Mouse (Mus musculus) lung, postnatal 0 days (tissue): ENCODE measurements at regions not wholly inside any gene's neighbourhood (a gene's known extent, or its start where the extent isn't known, plus 50 kb on each side); places are given as distances from the start of the nearest gene placed in this dataset.

Source experiments
- CTCF ChIP-seq: IDR thresholded peaks from 2 replicates; pipeline ENCODE4 v1.5.1; 2016; ENCODE audit warnings: antibody characterized with exemption, mild to moderate bottlenecking
- EP300 ChIP-seq: IDR thresholded peaks from 2 replicates; pipeline ENCODE4 v1.6.1; 2016; ENCODE audit warnings: antibody characterized with exemption, mild to moderate bottlenecking, control low read depth

DNA sequence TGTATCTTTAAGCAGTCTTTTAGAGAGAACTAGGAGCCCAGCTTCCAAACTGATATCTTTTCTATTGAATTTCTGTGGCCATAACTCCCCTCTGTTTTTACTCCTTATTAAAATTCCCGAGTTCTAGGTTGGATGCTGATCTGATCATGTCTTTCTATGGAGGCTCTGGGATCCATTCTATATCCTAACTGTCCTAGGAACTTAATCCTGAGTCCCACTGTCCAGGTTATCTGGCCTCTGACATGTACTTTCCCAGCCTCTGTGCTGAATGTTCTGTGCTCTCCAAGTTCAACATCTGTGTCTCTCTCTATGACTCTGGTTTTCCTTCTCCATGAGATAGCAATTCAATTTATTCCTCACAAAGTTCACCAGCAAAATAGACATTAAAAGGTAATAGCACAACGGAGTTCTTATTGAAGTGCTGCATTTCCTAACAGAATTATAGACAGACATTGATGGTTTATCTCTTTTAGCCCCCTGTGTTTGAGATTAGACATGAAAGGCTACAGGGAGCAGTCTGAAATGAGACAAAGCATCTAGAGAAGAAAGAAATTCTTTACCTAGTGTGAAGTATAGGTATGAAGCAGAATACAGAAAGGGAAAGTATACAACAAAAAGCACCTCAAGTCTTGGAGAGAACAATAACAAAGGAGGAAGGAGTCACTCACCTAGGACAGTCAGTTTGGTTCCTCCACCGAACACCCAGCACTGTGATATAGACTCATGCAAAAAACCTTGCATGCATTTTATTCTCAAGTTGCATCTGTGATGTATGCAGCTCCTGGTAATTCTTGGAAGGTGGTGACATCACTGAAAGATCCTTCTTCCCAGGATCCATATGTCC lies 185.9 kb downstream of the Hira start:
- TF ChIP-seq CTCF (no peak), EP300 (no peak)
